Mouse (Mus musculus) myocyte (in vitro differentiated cells): ENCODE results near the gene Ptpn1. TPM values are rescaled to one million over a fixed set of nuclear protein-coding genes. Genes with fewer than 3 reads are reported as not detected.
A peak's percentile ranks its signal among the peaks of the same experiment; 100 is the strongest.

Source experiments
- H3K27me3 ChIP-seq: one replicate; pipeline ENCODE4 v1.6.1; 2011; ENCODE audit not compliant: control insufficient read depth, insufficient read depth, insufficient read length
- H3K36me3 ChIP-seq: one replicate; pipeline ENCODE4 v1.6.1; 2011; ENCODE audit not compliant: control insufficient read depth, insufficient read depth
- H3K4me2 ChIP-seq: one replicate; pipeline ENCODE4 v1.6.1; 2011; ENCODE audit warnings: low read depth, control low read depth
- H3K4me3 ChIP-seq: one replicate; pipeline ENCODE4 v1.5.1; 2011; ENCODE audit warnings: mild to moderate bottlenecking, control low read depth, moderate library complexity
- H3K79me2 ChIP-seq: one replicate; pipeline ENCODE4 v1.6.1; 2011; ENCODE audit not compliant: control insufficient read depth, insufficient read depth
- H3ac ChIP-seq: one replicate; pipeline ENCODE4 v1.6.1; 2011; ENCODE audit not compliant: control insufficient read depth, insufficient read length
- CEBPB ChIP-seq: IDR thresholded peaks from 2 replicates; pipeline ENCODE4 v1.6.1; 2011; ENCODE audit warnings: mild to moderate bottlenecking, moderate library complexity; ENCODE audit not compliant: poor library complexity, insufficient read depth, severe bottlenecking
- E2F4 ChIP-seq: IDR thresholded peaks from one replicate; pipeline ENCODE4 v1.6.1; 2011; ENCODE audit warnings: mild to moderate bottlenecking, control low read depth, moderate library complexity; ENCODE audit not compliant: insufficient read depth
- MAX ChIP-seq: IDR thresholded peaks from one replicate; pipeline ENCODE4 v1.6.1; 2011; ENCODE audit warnings: low read depth, mild to moderate bottlenecking, control low read depth
- MYOD1 ChIP-seq, 3 experiments: IDR thresholded peaks; one replicate each; pipeline ENCODE4 v1.6.1; 2011; ENCODE audit warnings: control low read depth in 2 of 3, low read depth in 2 of 3, mild to moderate bottlenecking in 2 of 3, moderate library complexity in 1 of 3; ENCODE audit not compliant: insufficient read length in 2 of 3, control insufficient read depth in 1 of 3
- MYOG ChIP-seq, 3 experiments: IDR thresholded peaks; one replicate each; pipeline ENCODE4 v1.6.1; 2011; ENCODE audit warnings: control low read depth in 2 of 3, low read depth in 2 of 3, mild to moderate bottlenecking in 2 of 3; ENCODE audit not compliant: insufficient read length in 2 of 3, control insufficient read depth in 1 of 3, insufficient read depth in 1 of 3
- POLR2A ChIP-seq: IDR thresholded peaks from one replicate; pipeline ENCODE4 v1.6.1; 2011; ENCODE audit warnings: low read depth, mild to moderate bottlenecking, control low read depth, moderate library complexity; ENCODE audit not compliant: insufficient read length
- POLR2AphosphoS2 ChIP-seq: IDR thresholded peaks from one replicate; pipeline ENCODE4 v1.6.1; 2011; ENCODE audit warnings: low read depth, control low read depth; ENCODE audit not compliant: insufficient read length
- REST ChIP-seq: IDR thresholded peaks from one replicate; pipeline ENCODE4 v1.6.1; 2011; ENCODE audit warnings: mild to moderate bottlenecking, control low read depth, moderate library complexity; ENCODE audit not compliant: insufficient read depth, insufficient read length
- SRF ChIP-seq: IDR thresholded peaks from one replicate; pipeline ENCODE4 v1.6.1; 2011; ENCODE audit warnings: low read depth; ENCODE audit not compliant: control insufficient read depth, insufficient read length
- TCF12 ChIP-seq: IDR thresholded peaks from one replicate; pipeline ENCODE4 v1.6.1; 2011; ENCODE audit warnings: mild to moderate bottlenecking, control low read depth; ENCODE audit not compliant: poor library complexity, insufficient read depth, severe bottlenecking
- TCF3 ChIP-seq: IDR thresholded peaks from one replicate; pipeline ENCODE4 v1.6.1; 2011; ENCODE audit warnings: low read depth, control low read depth; ENCODE audit not compliant: insufficient read length
- USF1 ChIP-seq: IDR thresholded peaks from one replicate; pipeline ENCODE4 v1.6.1; 2011; ENCODE audit warnings: low read depth, mild to moderate bottlenecking, control low read depth, moderate library complexity
- polyA plus RNA-seq: library from polyadenylated mRNA; unstranded; fragments of >200 nt; fragmentation: generic; extraction: Trizol; gene quantifications from one replicate; pipeline ENCODE4 v1.2.1, GENCODE M21; 2012; ENCODE audit warnings: missing spikeins

Ptpn1 gene
- polyA plus RNA-seq, 1 experiment = 45.0 TPM

DNA sequence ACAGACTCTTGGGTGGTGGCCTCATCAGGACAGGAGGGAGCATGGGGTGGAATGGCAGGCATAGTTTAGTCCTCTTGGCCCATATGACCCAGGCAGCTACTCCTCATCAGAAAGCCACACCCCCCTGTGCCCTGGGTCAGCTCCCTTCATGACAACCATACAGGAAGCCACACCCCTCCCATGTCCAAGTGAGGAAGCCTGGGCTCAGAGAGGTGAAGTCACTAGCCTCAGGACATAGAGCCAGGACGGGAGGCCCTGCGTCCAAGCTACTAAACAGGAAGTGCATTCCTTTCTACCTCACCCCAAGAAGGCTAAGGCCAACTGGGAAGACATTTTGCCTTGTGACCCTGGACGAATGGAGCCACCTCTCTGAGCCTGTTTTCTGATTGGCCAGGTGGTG, 73.8 kb downstream of the Ptpn1 start:
- no peaks in the 10 kb centered on the region for H3K79me2 ChIP-seq
- no peak overlapping the region for H3K4me3 ChIP-seq
- no peak overlapping the region for H3ac ChIP-seq
- TF ChIP-seq MYOG (IDR thresholded peaks at IDR 0.05; ENCODE audit: control insufficient read depth in 1 of 3, insufficient read depth in 1 of 3, insufficient read length in 2 of 3, low read depth in 2 of 3) (no peak), MAX (no peak), CEBPB (no peak), POLR2A (no peak), USF1 (no peak), TCF3 (no peak), MYOD1 (IDR thresholded peaks at IDR 0.05; ENCODE audit: control insufficient read depth in 1 of 3, insufficient read length in 2 of 3, low read depth in 2 of 3) (no peak), POLR2AphosphoS2 (no peak), TCF12 (no peak), E2F4 (no peak), REST (no peak), SRF (no peak)
- no peaks in the 10 kb centered on the region for H3K36me3 ChIP-seq
- H3K4me2 ChIP-seq = no peak overlapping the region
- no peaks in the 10 kb centered on the region for H3K27me3 ChIP-seq

GRCm38 (mm10) chr2:168006489-168006888, 74.6 kb downstream of the Ptpn1 start:
- no peak overlapping the region for H3ac ChIP-seq
- no peaks in the 10 kb centered on the region for H3K79me2 ChIP-seq
- TF ChIP-seq POLR2AphosphoS2 = no peak
- TF ChIP-seq REST = no peak
- no peak for TF ChIP-seq MAX
- TF ChIP-seq TCF3 = no peak
- no peak for TF ChIP-seq SRF
- no peak for TF ChIP-seq TCF12
- no peak for TF ChIP-seq POLR2A
- no peak for TF ChIP-seq MYOG (IDR thresholded peaks at IDR 0.05; ENCODE audit: control insufficient read depth in 1 of 3, insufficient read depth in 1 of 3, insufficient read length in 2 of 3, low read depth in 2 of 3)
- TF ChIP-seq E2F4 = no peak
- TF ChIP-seq CEBPB = no peak
- no peak for TF ChIP-seq MYOD1 (IDR thresholded peaks at IDR 0.05; ENCODE audit: control insufficient read depth in 1 of 3, insufficient read length in 2 of 3, low read depth in 2 of 3)
- no peak for TF ChIP-seq USF1
- H3K4me3 ChIP-seq = no peak overlapping the region
- no peaks in the 10 kb centered on the region for H3K27me3 ChIP-seq
- H3K36me3 ChIP-seq = no peaks in the 10 kb centered on the region
- no peak overlapping the region for H3K4me2 ChIP-seq

- Histone ChIP-seq H3ac (no peak overlapping the region), H3K79me2 (no peaks in the 10 kb centered on the region), H3K36me3 (no peaks in the 10 kb centered on the region), H3K27me3 (no peaks in the 10 kb centered on the region), H3K4me2 (no peak overlapping the region), H3K4me3 (no peak overlapping the region)
- TF ChIP-seq SRF = no peak
- no peak for TF ChIP-seq MAX
- TF ChIP-seq REST = no peak
- TF ChIP-seq MYOG (IDR thresholded peaks at IDR 0.05; ENCODE audit: control insufficient read depth in 1 of 3, insufficient read depth in 1 of 3, insufficient read length in 2 of 3, low read depth in 2 of 3) = no peak
- TF ChIP-seq E2F4 = no peak
- no peak for TF ChIP-seq TCF3
Observed at GRCm38 (mm10) chr2:168008132-168008531, 76.3 kb downstream of the Ptpn1 start.

GRCm38 (mm10) chr2:168009936-168010668, 78.2 kb downstream of the Ptpn1 start, which contains the start of gene Ripor3:
Gene Ripor3, minus strand, starts transcription at chr2:168010618.
- Histone ChIP-seq H3K27me3 (no peaks in the 10 kb centered on the region), H3K79me2 (no peaks in the 10 kb centered on the region), H3K4me3 (no peak within 1 kb of the TSS), H3K4me2 (no peak within 1 kb of the TSS), H3K36me3 (no peaks in the 10 kb centered on the region), H3ac (no peak within 1 kb of the TSS)
- TF ChIP-seq MYOG (IDR thresholded peaks at IDR 0.05; ENCODE audit: control insufficient read depth in 1 of 3, insufficient read depth in 1 of 3, insufficient read length in 2 of 3, low read depth in 2 of 3) (peak in 1 of 3 experiments; percentile 31), POLR2AphosphoS2 (no peak), CEBPB (no peak)

GRCm38 (mm10) chr2:168010893-168011292, 79.0 kb downstream of the Ptpn1 start:
- H3ac ChIP-seq = no peak overlapping the region
- no peaks in the 10 kb centered on the region for H3K27me3 ChIP-seq
- H3K4me3 ChIP-seq = no peak overlapping the region
- no peaks in the 10 kb centered on the region for H3K79me2 ChIP-seq
- no peak for TF ChIP-seq MYOD1 (IDR thresholded peaks at IDR 0.05; ENCODE audit: control insufficient read depth in 1 of 3, insufficient read length in 2 of 3, low read depth in 2 of 3)
- TF ChIP-seq TCF12 = no peak
- TF ChIP-seq MYOG (IDR thresholded peaks at IDR 0.05; ENCODE audit: control insufficient read depth in 1 of 3, insufficient read depth in 1 of 3, insufficient read length in 2 of 3, low read depth in 2 of 3) = no peak
- no peak overlapping the region for H3K4me2 ChIP-seq
- H3K36me3 ChIP-seq = no peaks in the 10 kb centered on the region
